Mouse (Mus musculus): Measurements from ENCODE around the gene Rab4a. TPM values are rescaled to one million over a fixed set of nuclear protein-coding genes. Genes with fewer than 3 reads are reported as not detected.

Rab4a gene
- total RNA-seq, 2 experiments from 2014 or later = 61.3 to 63.1 TPM

- intact Hi-C loops (cut with DNase I) = no loop called here
These were observed 60.0 kb downstream of the Rab4a start for GRCm38 (mm10) chr8:123865786-123866185.

DNA sequence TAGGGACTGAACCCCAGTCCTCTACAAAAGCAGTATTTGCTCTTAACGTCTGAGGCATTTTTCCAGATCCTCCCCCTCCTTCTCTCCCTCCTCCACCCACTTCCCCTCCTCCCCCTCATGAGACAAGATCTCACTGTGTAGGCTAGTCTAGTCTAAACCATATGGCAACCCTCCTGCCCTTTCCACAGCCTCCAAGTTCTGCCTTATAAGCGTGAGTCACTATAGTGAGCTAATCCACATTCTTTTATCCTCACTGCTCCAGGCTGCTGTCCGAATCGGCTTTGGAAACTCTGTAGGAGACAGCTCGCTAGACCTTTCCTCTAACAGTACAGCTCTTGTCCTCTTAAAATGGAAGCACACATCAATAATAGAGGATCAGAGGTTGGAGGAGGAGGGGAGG is 61.2 kb downstream of the Rab4a start:
- no peak for DNase-seq (ENCODE audit: extremely low spot score in 1 of 2, low spot score in 2 of 2)
- intact Hi-C loops (cut with DNase I) = no loop called here

More at GRCm38 (mm10) chr8:123865786-123866185, 60.0 kb downstream of the Rab4a start:
- DNase-seq (ENCODE audit: extremely low spot score in 1 of 2, low spot score in 2 of 2) = no peak

DNA sequence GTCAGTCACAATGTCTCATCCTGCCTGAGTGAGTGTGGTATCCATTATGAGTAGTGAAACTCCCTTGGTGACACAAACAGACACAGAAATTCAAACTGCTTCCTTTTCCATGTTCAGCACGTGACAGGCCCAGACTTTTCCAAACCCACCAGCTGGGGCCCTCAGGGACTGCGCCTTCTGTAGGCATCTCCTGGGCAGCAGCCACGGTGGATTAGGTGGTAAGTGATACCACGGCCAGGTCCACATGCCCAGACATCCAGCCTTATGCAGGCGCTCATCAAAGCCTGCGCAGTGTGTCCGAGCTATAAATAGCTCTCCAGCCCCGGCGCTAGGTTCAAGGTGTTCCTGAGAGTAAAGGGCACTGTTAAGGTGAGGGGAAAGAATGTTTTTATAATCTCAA is 66.3 kb downstream of the Rab4a start:
- no peak for DNase-seq (ENCODE audit: extremely low spot score in 1 of 2, low spot score in 2 of 2)
- intact Hi-C loops (cut with DNase I) = no loop called here

DNA sequence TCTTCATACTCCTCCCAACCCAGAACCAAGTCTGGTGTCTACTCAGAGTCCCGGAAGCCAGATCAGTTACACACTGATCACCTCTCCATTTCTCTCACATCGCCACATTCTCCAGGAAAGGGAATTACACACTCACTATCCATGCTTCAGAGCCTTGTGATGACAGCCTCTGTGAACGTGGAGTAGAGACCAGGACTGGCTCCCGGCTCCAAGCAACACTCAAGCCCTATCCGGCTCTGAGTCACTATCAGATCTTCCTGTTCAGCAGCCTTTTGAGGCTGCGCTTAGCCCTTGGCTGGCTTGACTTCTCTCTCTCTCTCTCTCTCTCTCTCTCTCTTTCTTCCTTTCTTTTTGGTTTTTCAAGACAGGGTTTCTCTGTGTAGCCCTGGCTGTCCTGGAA is 67.6 kb downstream of the Rab4a start:
- intact Hi-C loops (cut with DNase I) = no loop called here
- DNase-seq (ENCODE audit: extremely low spot score in 1 of 2, low spot score in 2 of 2) = no peak

DNA sequence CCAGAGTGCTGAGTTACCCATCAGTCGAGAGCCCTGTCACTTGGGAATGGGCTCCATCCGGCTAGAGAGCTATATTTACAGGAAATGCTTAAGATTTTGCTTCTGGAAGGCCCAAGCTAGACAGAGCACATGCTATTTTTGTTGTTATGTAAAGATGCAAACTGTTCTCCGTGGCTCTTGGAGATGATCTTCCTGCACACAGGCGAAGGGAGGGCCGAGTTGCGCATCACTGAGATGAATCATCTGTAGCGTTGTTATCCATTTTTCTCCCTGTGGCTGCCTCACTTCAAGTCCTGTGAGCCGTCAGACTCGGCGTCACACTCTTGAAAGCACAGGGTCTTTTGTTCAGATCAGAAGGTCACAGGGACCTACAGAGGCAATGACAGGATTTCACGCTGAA is 68.5 kb downstream of the Rab4a start:
- no peak for DNase-seq (ENCODE audit: extremely low spot score in 1 of 2, low spot score in 2 of 2)
- intact Hi-C loops (cut with DNase I) = no loop called here

- intact Hi-C loops (cut with DNase I) = no loop called here
- DNase-seq (ENCODE audit: extremely low spot score in 1 of 2, low spot score in 2 of 2) = no peak
These were observed 72.1 kb downstream of the Rab4a start for GRCm38 (mm10) chr8:123877865-123878264.

DNA sequence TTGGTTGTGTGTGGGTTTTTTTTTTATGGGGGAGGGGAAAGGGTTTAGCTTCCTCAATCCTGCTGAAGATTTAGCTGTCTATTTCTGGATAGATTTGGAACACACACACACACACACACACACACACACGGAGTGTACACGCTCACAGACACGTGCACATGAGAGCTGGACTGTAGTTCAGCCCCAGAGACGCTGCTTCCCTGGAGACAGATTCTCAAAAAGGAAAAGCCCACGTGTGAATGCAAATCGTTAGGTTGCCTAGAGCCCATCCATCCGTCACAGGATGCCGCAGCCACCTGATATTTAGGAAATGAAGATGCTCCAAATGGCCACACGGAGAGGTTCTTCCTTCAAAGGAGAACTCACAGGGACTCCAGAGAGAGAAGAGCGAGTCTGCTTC is 74.5 kb downstream of the Rab4a start:
- peak; percentile 74 to 86 for DNase-seq (ENCODE audit: extremely low spot score in 1 of 2, low spot score in 2 of 2)
- intact Hi-C loops (cut with DNase I) = no loop called here

GRCm38 (mm10) chr8:123880821-123881350 is 75.1 kb downstream of the Rab4a start:
- DNase-seq (ENCODE audit: extremely low spot score in 1 of 2, low spot score in 2 of 2) = no peak
- intact Hi-C loops (cut with DNase I) = no loop called here

GRCm38 (mm10) chr8:123882412-123882811 is 76.6 kb downstream of the Rab4a start:
- no peak for DNase-seq (ENCODE audit: extremely low spot score in 1 of 2, low spot score in 2 of 2)
- intact Hi-C loops (cut with DNase I) = no loop called here

GRCm38 (mm10) chr8:123883094-123883493 is 77.3 kb downstream of the Rab4a start:
- DNase-seq (ENCODE audit: extremely low spot score in 1 of 2, low spot score in 2 of 2) = no peak
- intact Hi-C loops (cut with DNase I) = no loop called here

Other genes with a start within 250 kb of the Rab4a start
- gene Rhou, start 152.1 kb upstream of the Rab4a start, total RNA-seq (2021) = 10 to 100 TPM; 55.4 to 56.1 TPM
- 10 to 100 TPM; 54.9 to 57.0 TPM for gene Ccsap, start 54.2 kb downstream of the Rab4a start, total RNA-seq (2021)
- 1 to 10 TPM; 7.1 to 8.7 TPM for gene Acta1, start 88.8 kb downstream of the Rab4a start, total RNA-seq (2021)
- gene Nup133, start 143.3 kb downstream of the Rab4a start, total RNA-seq (2021) = 10 to 100 TPM; 24.8 to 25.4 TPM
- 10 to 100 TPM; 16.4 to 20.0 TPM for gene Abcb10, start 177.1 kb downstream of the Rab4a start, total RNA-seq (2021)
- 10 to 100 TPM; 23.7 to 25.2 TPM for gene Taf5l, start 215.4 kb downstream of the Rab4a start, total RNA-seq (2021)
- 10 to 100 TPM; 11.3 to 11.5 TPM for gene Urb2, start 215.5 kb downstream of the Rab4a start, total RNA-seq (2021)

All from left cerebral cortex, postnatal 10 days (tissue).